Mouse (Mus musculus) R1 (cell line): ENCODE results near the gene Gm15093.
"Not testable (repeated sequence)": the region's sequence is repeated elsewhere in the genome, so short reads cannot be mapped to it uniquely, and the experiment has no call there.

Experiments used
- DNase-seq: peaks from one replicate; pipeline ENCODE4 v3.0.0-alpha.2; 2018; ENCODE audit warnings: low read depth, low spot score

Gene Gm15093

GRCm38 (mm10) chrX:149272077-149272476 lies at the start of gene Gm15093:
Gm15093 (plus strand) TSS chrX:149272377.
- DNase-seq, result not testable (repeated sequence)
